Mouse (Mus musculus) hindbrain, embryonic 15.5 days (tissue): Measurements from ENCODE around the gene Gm38431. TPM values are rescaled to one million over a fixed set of nuclear protein-coding genes. Genes with fewer than 3 reads are reported as not detected.
A peak's percentile ranks its signal among the peaks of the same experiment; 100 is the strongest.

Source experiments
- ATAC-seq: fragments of 200-750 bp; cut with Nextera tagmentation; 2 replicates; pipeline ENCODE4 v1.8.0; 2017; ENCODE audit warnings: low read depth, moderate number of reproducible peaks, moderate TSS enrichment; ENCODE audit not compliant: low FRiP score
- H3K27ac ChIP-seq: fragments of 300-500 bp; sonication (generic); replicated peaks from 2 replicates; pipeline ENCODE4 v1.5.1; 2015; ENCODE audit warnings: mild to moderate bottlenecking, inconsistent platforms
- H3K27me3 ChIP-seq: fragments of 300-500 bp; sonication (generic); 2 replicates; pipeline ENCODE4 v1.6.1; 2015; ENCODE audit warnings: control low read depth, inconsistent platforms
- H3K36me3 ChIP-seq: fragments of 300-500 bp; sonication (generic); 2 replicates; pipeline ENCODE4 v1.6.1; 2015; ENCODE audit warnings: control low read depth, inconsistent platforms
- H3K4me1 ChIP-seq: fragments of 300-500 bp; sonication (generic); replicated peaks from 2 replicates; pipeline ENCODE4 v1.6.1; 2015; ENCODE audit warnings: control low read depth, inconsistent platforms
- H3K4me2 ChIP-seq: fragments of 300-500 bp; sonication (generic); 2 replicates; pipeline ENCODE4 v1.6.1; 2015; ENCODE audit warnings: moderate library complexity, mild to moderate bottlenecking, inconsistent platforms
- H3K4me3 ChIP-seq: fragments of 300-500 bp; sonication (generic); 2 replicates; pipeline ENCODE4 v1.5.1; 2015; ENCODE audit warnings: mild to moderate bottlenecking, inconsistent platforms
- H3K9ac ChIP-seq: fragments of 300-500 bp; sonication (generic); 2 replicates; pipeline ENCODE4 v1.6.1; 2015; ENCODE audit warnings: inconsistent platforms
- H3K9me3 ChIP-seq: fragments of 300-500 bp; sonication (generic); 2 replicates; pipeline ENCODE4 v1.6.1; 2016; ENCODE audit warnings: control low read depth, inconsistent platforms
- WGBS: fragments of 180-500 bp; shearing (Covaris S2); methylation state at CpG from one replicate; pipeline ENCODE4 v1.1.7; 2015; 5-methylcytosine and 5-hydroxymethylcytosine counted together
- microRNA counts: library from miRNA; unstranded; fragments of <30 nt; microRNA quantifications from one replicate; lab custom pipeline; 2016
- microRNA-seq: library from miRNA; unstranded; fragments of <30 nt; microRNA quantifications from one replicate; pipeline ENCODE4, GENCODE M21; 2016
- polyA plus RNA-seq: library from polyadenylated mRNA; unstranded; fragments of >200 nt; fragmentation: Nextera tagmentation; extraction: Ambion mirVana; gene quantifications from 2 replicates; pipeline ENCODE4 v1.2.1, GENCODE M21; 2015

Gene Gm38431
- polyA plus RNA-seq, 1 experiment from 2014 or later: 1.3 TPM

DNA sequence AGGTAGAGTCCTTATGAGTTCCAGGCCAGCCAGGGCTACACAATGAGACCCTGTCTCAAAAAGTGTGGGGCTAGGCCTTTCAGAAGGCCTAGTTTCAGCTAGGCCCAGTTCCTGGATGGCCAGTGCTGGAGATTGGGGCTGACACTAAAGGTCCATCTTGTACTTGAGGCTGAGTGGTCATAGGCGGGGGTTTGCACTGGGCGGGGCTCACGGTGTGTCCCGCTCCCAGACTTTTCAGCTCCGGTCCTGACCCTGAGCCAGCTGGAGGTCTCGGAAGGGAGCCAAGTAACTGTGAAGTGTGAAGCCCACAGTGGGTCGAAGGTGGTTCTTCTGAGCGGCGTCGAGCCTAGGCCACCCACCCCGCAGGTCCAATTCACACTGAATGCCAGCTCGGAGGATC is 64.9 kb downstream of the Gm38431 start:
- no peak overlapping the region for H3K9ac ChIP-seq
- H3K4me2 ChIP-seq: no peak overlapping the region
- no peak overlapping the region for H3K4me3 ChIP-seq
- H3K4me1 ChIP-seq: peaks cover 28% of the 10 kb centered on the region
- no peak overlapping the region for H3K27ac ChIP-seq
- H3K27me3 ChIP-seq: peaks cover 36% of the 10 kb centered on the region
- WGBS: 82% methylated on average over 12 of the region's 12 CpGs
- H3K9me3 ChIP-seq: no peaks in the 10 kb centered on the region
- H3K36me3 ChIP-seq: no peaks in the 10 kb centered on the region
- ATAC-seq: no peak

DNA sequence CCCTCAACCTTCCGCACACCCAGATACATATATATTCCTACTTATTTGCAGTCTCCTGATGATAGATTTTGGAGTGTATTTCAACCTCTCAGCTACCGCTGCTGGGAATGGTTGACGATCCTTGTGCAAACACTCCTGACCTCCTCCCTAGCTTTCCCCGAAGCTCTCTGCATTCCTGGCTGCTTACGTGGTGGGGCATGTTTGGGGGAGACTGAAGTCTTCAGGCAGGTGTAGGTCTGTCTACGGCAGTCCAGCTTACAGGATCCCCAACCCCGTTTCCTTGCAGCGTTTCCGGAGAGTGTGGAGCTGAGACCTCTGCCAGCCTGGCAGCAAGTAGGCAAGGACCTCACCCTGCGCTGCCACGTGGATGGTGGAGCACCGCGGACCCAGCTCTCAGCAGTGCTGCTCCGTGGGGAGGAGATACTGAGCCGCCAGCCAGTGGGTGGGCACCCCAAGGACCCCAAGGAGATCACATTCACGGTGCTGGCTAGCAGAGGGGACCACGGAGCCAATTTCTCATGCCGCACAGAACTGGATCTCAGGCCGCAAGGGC is 66.5 kb downstream of the Gm38431 start:
- no peak for ATAC-seq
- Histone ChIP-seq H3K4me2 (no peak overlapping the region), H3K36me3 (no peaks in the 10 kb centered on the region), H3K4me3 (no peak overlapping the region), H3K9me3 (no peaks in the 10 kb centered on the region), H3K27me3 (peaks cover 36% of the 10 kb centered on the region), H3K27ac (no peak overlapping the region), H3K9ac (no peak overlapping the region), H3K4me1 (peaks cover 13% of the 10 kb centered on the region)
- 74% methylated on average over 19 of the region's 19 CpGs for WGBS

DNA sequence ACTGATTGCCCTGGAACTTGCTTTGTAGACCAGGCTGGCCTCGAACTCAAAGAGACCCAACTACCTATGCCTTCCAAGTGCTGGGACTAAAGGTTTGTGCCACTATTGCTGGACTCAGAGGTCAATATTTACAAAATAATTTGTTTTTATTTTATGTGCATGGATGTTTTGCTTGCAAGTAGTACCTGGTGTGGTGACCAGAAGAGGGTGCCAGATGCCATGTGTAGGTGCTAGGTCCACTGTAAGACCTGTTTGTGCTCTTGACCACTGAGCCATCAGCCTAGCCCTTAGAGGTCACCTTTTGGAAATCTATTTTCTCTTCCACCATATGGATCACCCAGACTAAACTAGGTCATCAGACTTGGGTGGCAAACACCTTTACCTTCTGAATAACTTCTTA is 69.1 kb downstream of the Gm38431 start:
- no peaks in the 10 kb centered on the region for H3K4me1 ChIP-seq
- H3K4me3 ChIP-seq: no peak overlapping the region
- no peak overlapping the region for H3K27ac ChIP-seq
- WGBS: 80% methylated on average over 1 of the region's 1 CpGs
- no peak overlapping the region for H3K4me2 ChIP-seq
- ATAC-seq: no peak
- H3K9ac ChIP-seq: no peak overlapping the region
- no peaks in the 10 kb centered on the region for H3K36me3 ChIP-seq
- H3K9me3 ChIP-seq: no peaks in the 10 kb centered on the region
- H3K27me3 ChIP-seq: peaks cover 27% of the 10 kb centered on the region

DNA sequence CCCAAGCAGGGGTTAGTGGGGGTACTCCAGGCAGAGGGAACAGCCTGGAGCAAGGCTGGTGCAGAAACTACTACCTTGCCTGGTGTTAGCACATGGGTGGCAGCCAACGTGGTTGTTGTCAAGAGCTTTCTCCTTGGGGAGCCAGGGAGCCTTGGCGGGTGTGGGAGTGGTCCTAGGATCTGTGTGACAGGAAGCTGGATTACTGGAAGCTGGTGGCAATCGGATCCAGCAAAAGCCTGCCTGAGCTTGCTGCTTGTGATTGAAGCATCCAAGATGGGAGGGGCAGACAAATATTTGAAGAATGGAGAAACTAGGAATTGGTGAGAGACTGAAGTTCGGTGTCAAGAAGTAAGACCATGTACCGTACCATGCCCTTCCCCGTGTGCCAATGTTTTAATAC is 69.5 kb downstream of the Gm38431 start:
- peaks cover 27% of the 10 kb centered on the region for H3K27me3 ChIP-seq
- 65% methylated on average over 6 of the region's 6 CpGs for WGBS
- ATAC-seq: no peak

DNA sequence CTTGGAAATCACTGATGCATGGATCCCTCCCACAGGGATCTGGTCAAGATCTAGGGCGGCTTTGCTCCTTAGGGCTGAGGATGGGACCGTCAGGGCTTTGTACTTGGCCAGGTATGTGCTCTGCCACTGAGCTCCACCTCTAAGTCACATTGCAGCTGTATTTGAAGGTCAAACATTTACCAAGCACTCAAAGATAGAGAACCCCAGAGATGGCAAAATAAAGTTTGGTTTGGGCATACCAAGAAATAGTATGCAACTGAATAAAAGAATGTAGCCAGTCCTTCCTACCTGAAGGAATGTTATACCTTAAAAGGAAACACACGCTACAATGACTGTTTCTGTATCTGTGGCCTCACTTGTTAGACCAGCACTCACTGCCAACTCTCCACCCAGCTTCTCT is 70.4 kb downstream of the Gm38431 start:
- Histone ChIP-seq H3K4me3 (no peak overlapping the region), H3K9me3 (no peaks in the 10 kb centered on the region), H3K36me3 (no peaks in the 10 kb centered on the region), H3K27ac (no peak overlapping the region), H3K27me3 (peaks cover 29% of the 10 kb centered on the region), H3K4me1 (no peaks in the 10 kb centered on the region), H3K9ac (no peak overlapping the region), H3K4me2 (no peak overlapping the region)
- ATAC-seq: no peak
- 72% methylated on average over 3 of the region's 3 CpGs for WGBS

More for the DNA sequence above, 69.5 kb downstream of the Gm38431 start:
- no peak overlapping the region for H3K27ac ChIP-seq
- no peaks in the 10 kb centered on the region for H3K4me1 ChIP-seq
- H3K36me3 ChIP-seq: no peaks in the 10 kb centered on the region
- H3K9ac ChIP-seq: no peak overlapping the region
- no peak overlapping the region for H3K4me3 ChIP-seq
- no peaks in the 10 kb centered on the region for H3K9me3 ChIP-seq
- H3K4me2 ChIP-seq: no peak overlapping the region

DNA sequence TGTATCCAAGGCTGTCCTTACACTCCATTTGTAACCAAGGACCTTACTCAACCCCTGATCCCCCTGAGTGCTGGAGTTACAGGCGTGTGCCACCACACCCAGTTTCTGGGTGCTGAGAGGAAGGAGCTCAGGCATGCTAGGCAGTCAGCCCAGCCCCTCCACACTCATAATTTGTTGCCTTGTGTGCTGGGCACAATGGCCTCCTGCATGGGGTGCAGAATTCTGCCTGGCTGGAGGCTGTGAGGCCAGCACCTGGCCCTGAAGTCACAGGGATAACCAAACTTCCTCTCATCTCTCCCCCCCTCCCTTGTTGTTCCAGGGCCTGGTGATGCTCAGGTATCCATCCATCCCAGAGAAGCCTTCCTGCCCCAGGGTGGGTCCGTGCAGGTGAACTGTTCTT is 73.2 kb downstream of the Gm38431 start:
- ATAC-seq: no peak
- H3K27me3 ChIP-seq: peaks cover 55% of the 10 kb centered on the region
- H3K27ac ChIP-seq: no peak overlapping the region
- no peak overlapping the region for H3K9ac ChIP-seq
- no peaks in the 10 kb centered on the region for H3K9me3 ChIP-seq
- H3K36me3 ChIP-seq: no peaks in the 10 kb centered on the region
- 70% methylated on average over 2 of the region's 2 CpGs for WGBS
- H3K4me1 ChIP-seq: peaks cover 12% of the 10 kb centered on the region
- no peak overlapping the region for H3K4me3 ChIP-seq
- no peak overlapping the region for H3K4me2 ChIP-seq

MicroRNAs encoded within 50 kb of the gene (microRNA counts, 519-probe panel; counts per million panel counts)
- microRNA mmu-miR-1900 (lab: Ali Mortazavi, UCI): 3,098 counts per million, percentile 61 among the panel's probes with 10 or more counts

Small RNAs within 50 kb of the gene (microRNA-seq; reads per million reads assigned to microRNA genes)
- not detected for gene Mir1900
- gene Mir7082: 1.3 reads per million

Other genes with a start within 250 kb of the Gm38431 start
- gene A230050P20Rik, start 223.4 kb downstream of the Gm38431 start, polyA plus RNA-seq: 12.9 and 13.2 TPM in 2 replicates
- 14.7 and 15.1 TPM in 2 replicates for gene Angptl6, start 212.3 kb downstream of the Gm38431 start, polyA plus RNA-seq
- 46.3 and 47.5 TPM in 2 replicates for gene Ppan, start 203.8 kb downstream of the Gm38431 start, polyA plus RNA-seq
- gene Eif3g, start 193.4 kb downstream of the Gm38431 start, polyA plus RNA-seq: 249 and 256 TPM in 2 replicates
- 60.5 and 63.9 TPM in 2 replicates for gene Dnmt1, start 132.1 kb downstream of the Gm38431 start, polyA plus RNA-seq
- 8.5 and 10.8 TPM in 2 replicates for gene S1pr2, start 115.2 kb downstream of the Gm38431 start, polyA plus RNA-seq
- gene Mrpl4, start 89.3 kb downstream of the Gm38431 start, polyA plus RNA-seq: 109 and 114 TPM in 2 replicates
- 3.4 and 3.9 TPM in 2 replicates for gene Icam1, start 76.0 kb downstream of the Gm38431 start, polyA plus RNA-seq
- gene Icam4, start 62.6 kb downstream of the Gm38431 start, polyA plus RNA-seq: not detected in 2 replicates
- 1.7 and 2.6 TPM in 2 replicates for gene Icam5, start 59.9 kb downstream of the Gm38431 start, polyA plus RNA-seq
- gene Zglp1, start 24.9 kb downstream of the Gm38431 start, polyA plus RNA-seq: 0.58 and 3.0 TPM in 2 replicates
- gene Gm49373, start 18.9 kb downstream of the Gm38431 start, polyA plus RNA-seq: 1.7 and 2.8 TPM in 2 replicates
- gene Fdx1l, start 18.4 kb downstream of the Gm38431 start, polyA plus RNA-seq: 71.0 and 74.1 TPM in 2 replicates
- 31.7 and 37.8 TPM in 2 replicates for gene Raver1, start within 50 bp of the Gm38431 start, polyA plus RNA-seq
- 11.3 and 11.7 TPM in 2 replicates for gene Tyk2, start 39.2 kb upstream of the Gm38431 start, polyA plus RNA-seq
- 211 TPM in 2 replicates for gene Cdc37, start 58.0 kb upstream of the Gm38431 start, polyA plus RNA-seq
- 36.5 and 41.0 TPM in 2 replicates for gene Pde4a, start 73.7 kb upstream of the Gm38431 start, polyA plus RNA-seq
- gene Keap1, start 147.4 kb upstream of the Gm38431 start, polyA plus RNA-seq: 66.7 and 68.2 TPM in 2 replicates
- 4.1 and 4.6 TPM in 2 replicates for gene S1pr5, start 156.4 kb upstream of the Gm38431 start, polyA plus RNA-seq
- 47.6 and 53.7 TPM in 2 replicates for gene Atg4d, start 173.3 kb upstream of the Gm38431 start, polyA plus RNA-seq
- gene Kri1, start 196.0 kb upstream of the Gm38431 start, polyA plus RNA-seq: 14.9 and 15.7 TPM in 2 replicates
- gene Cdkn2d, start 199.4 kb upstream of the Gm38431 start, polyA plus RNA-seq: 108 and 111 TPM in 2 replicates
- gene Ap1m2, start 220.3 kb upstream of the Gm38431 start, polyA plus RNA-seq: 2.7 and 3.1 TPM in 2 replicates
- 64.5 and 73.4 TPM in 2 replicates for gene Slc44a2, start 228.7 kb upstream of the Gm38431 start, polyA plus RNA-seq